Comparison of ENCODE assay signal across 8 mouse cellular contexts in the genomic region with DNA sequence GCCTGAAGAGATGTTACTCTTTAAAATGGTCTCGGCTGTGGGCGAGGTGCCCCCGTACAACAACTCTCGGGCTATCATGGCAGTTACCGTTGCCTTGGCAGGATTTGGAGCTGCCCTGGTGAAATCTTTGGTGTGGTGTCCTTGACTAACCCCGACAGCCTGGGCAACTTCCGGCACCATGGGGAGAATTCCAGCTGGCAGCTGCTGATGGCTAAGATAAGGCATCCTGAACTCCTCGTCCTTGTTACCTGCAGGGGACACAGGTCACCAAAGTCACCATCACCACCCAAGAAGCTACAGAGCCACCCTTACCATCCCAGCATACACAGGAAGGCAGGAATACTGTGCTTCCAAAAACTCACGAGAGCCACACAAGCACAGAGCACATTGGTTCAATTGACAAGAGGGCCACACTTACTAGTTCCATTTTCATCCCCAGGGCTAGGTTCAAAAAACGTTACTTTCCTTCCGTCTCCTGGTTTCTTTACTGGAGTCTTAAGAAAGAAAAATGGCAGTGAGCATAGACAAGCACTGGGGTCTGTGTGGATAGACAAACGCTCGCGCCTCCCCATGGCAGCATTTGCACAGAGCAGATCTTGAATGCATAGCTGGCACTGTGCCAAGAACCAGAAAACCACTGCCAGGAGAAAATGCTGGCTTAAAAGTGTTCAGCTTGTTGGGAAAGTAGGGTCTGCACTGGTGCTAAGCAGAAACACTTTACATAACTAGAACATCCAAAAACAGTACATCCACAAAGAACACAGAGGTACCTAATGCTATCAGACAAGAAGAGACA. TPM values are rescaled to one million over a fixed set of nuclear protein-coding genes. Genes with fewer than 3 reads are reported as not detected.
A peak's percentile ranks its signal among the peaks of the same experiment; 100 is the strongest.
DNase-seq lines count a peak whose midpoint lies in the region; ATAC-seq and TF ChIP-seq lines count a peak whose summit lies in the region.

No protein-coding gene starts in this region.

- H3K9me3 ChIP-seq in embryonic facial prominence, embryonic 13.5 days: no peaks in the 10 kb centered on the region
- H3K9me3 ChIP-seq in embryonic facial prominence, embryonic 10.5 days: no peaks in the 10 kb centered on the region
- H3K9me3 ChIP-seq in lung, postnatal 0 days (ENCODE audit: low read length): no peaks in the 10 kb centered on the region
- H3K9me3 ChIP-seq in embryonic facial prominence, embryonic 14.5 days (ENCODE audit: control insufficient read depth, low read length): no peaks in the 10 kb centered on the region

- TF ChIP-seq CTCF in lung, postnatal 0 days (IDR thresholded peaks at IDR 0.05): peak; percentile 21

- H3K27ac ChIP-seq in embryonic facial prominence, embryonic 13.5 days: peak overlapping the region; percentile 14; the same call in 1 of the 2 replicates
- no peak overlapping the region for H3K27ac ChIP-seq in embryonic facial prominence, embryonic 10.5 days (replicated peaks)
- no peak overlapping the region for H3K27ac ChIP-seq in lung, postnatal 0 days (ENCODE audit: low read length)
- no peak overlapping the region; the same call in 1 of the 2 replicates for H3K27ac ChIP-seq in embryonic facial prominence, embryonic 14.5 days (replicated peaks; ENCODE audit: low read depth, low read length)

- H3K27me3 ChIP-seq in embryonic facial prominence, embryonic 13.5 days: no peaks in the 10 kb centered on the region
- H3K27me3 ChIP-seq in embryonic facial prominence, embryonic 10.5 days (replicated peaks; ENCODE audit: low read depth, poor library complexity, severe bottlenecking): no peaks in the 10 kb centered on the region
- no peaks in the 10 kb centered on the region for H3K27me3 ChIP-seq in lung, postnatal 0 days (replicated peaks; ENCODE audit: insufficient read depth, low read length)
- H3K27me3 ChIP-seq in embryonic facial prominence, embryonic 14.5 days (replicated peaks; ENCODE audit: control insufficient read depth, insufficient read depth, low read length): no peaks in the 10 kb centered on the region

- 76% methylated on average over 14 of the region's 14 CpGs for WGBS in embryonic facial prominence, embryonic 13.5 days
- WGBS in embryonic facial prominence, embryonic 10.5 days: 89% methylated on average over 14 of the region's 14 CpGs
- 63% methylated on average over 14 of the region's 14 CpGs for WGBS in lung, postnatal 0 days
- 68% methylated on average over 14 of the region's 14 CpGs for WGBS in embryonic facial prominence, embryonic 14.5 days

- H3K4me1 ChIP-seq in embryonic facial prominence, embryonic 13.5 days: peaks cover 9% of the 10 kb centered on the region; the same call in 1 of the 2 replicates
- H3K4me1 ChIP-seq in embryonic facial prominence, embryonic 10.5 days: no peaks in the 10 kb centered on the region
- no peaks in the 10 kb centered on the region for H3K4me1 ChIP-seq in lung, postnatal 0 days (ENCODE audit: insufficient read depth, low read depth, low read length)
- H3K4me1 ChIP-seq in embryonic facial prominence, embryonic 14.5 days (ENCODE audit: control insufficient read depth, insufficient read depth, low read length): no peaks in the 10 kb centered on the region

- intact Hi-C loops in heart, postnatal 14 days (cut with DNase I): no loop called here

- 0 out of 2 replicates have a peak overlapping the region, but pooled peaks have one; percentile 46 for H3K9ac ChIP-seq in embryonic facial prominence, embryonic 13.5 days
- no peak overlapping the region for H3K9ac ChIP-seq in lung, postnatal 0 days (replicated peaks; ENCODE audit: low read depth)
- no peak overlapping the region for H3K9ac ChIP-seq in embryonic facial prominence, embryonic 14.5 days (ENCODE audit: low read depth, low read length)

- no peak overlapping the region for H3K4me2 ChIP-seq in embryonic facial prominence, embryonic 13.5 days
- H3K4me2 ChIP-seq in lung, postnatal 0 days (replicated peaks; ENCODE audit: low read depth, low read length): no peak overlapping the region
- H3K4me2 ChIP-seq in embryonic facial prominence, embryonic 14.5 days (ENCODE audit: low read depth, low read length): no peak overlapping the region

- H3K36me3 ChIP-seq in embryonic facial prominence, embryonic 13.5 days: peaks cover 97% of the 10 kb centered on the region
- H3K36me3 ChIP-seq in embryonic facial prominence, embryonic 10.5 days (replicated peaks): peaks cover 100% of the 10 kb centered on the region
- peaks cover 54% of the 10 kb centered on the region for H3K36me3 ChIP-seq in lung, postnatal 0 days (ENCODE audit: insufficient read depth, low read length)
- H3K36me3 ChIP-seq in embryonic facial prominence, embryonic 14.5 days (ENCODE audit: control insufficient read depth, insufficient read depth, low read length): peaks cover 99% of the 10 kb centered on the region

- DNase-seq in embryonic facial prominence, embryonic 10.5 days (ENCODE audit: low spot score): no peak
- peak; percentile 28 for DNase-seq in lung, postnatal 0 days (ENCODE audit: low spot score)
- no peak for DNase-seq in lung, postnatal 36 days
- peak; percentile 67 for DNase-seq in embryonic facial prominence, embryonic 14.5 days (ENCODE audit: low spot score)
- peak; percentile 55 to 65 for DNase-seq in right cerebral cortex, adult 2 months (ENCODE audit: low spot score in 2 of 2)
- DNase-seq in heart, postnatal 14 days: no peak

- no peak for ATAC-seq in embryonic facial prominence, embryonic 13.5 days (ENCODE audit: insufficient number of reproducible peaks, insufficient read depth, low FRiP score, low TSS enrichment, low read depth)
- ATAC-seq in lung, postnatal 0 days: no peak
- ATAC-seq in embryonic facial prominence, embryonic 14.5 days (ENCODE audit: low read depth): no peak
- no peak for ATAC-seq in erythroblast, adult 5-6 weeks (replicated peaks; ENCODE audit: low FRiP score, poor library complexity, severe bottlenecking)

- no peak for TF ChIP-seq EP300 in lung, postnatal 0 days (IDR thresholded peaks at IDR 0.05)

- H3K4me3 ChIP-seq in embryonic facial prominence, embryonic 13.5 days: no peak overlapping the region
- H3K4me3 ChIP-seq in embryonic facial prominence, embryonic 10.5 days: no peak overlapping the region
- no peak overlapping the region for H3K4me3 ChIP-seq in lung, postnatal 0 days (ENCODE audit: low read depth, low read length)
- H3K4me3 ChIP-seq in embryonic facial prominence, embryonic 14.5 days (ENCODE audit: low read depth, low read length): no peak overlapping the region

RNA-seq across cellular contexts. Expression of a gene that starts 45.0 kb away (rescaled TPM):
- 104 and 105 TPM in 2 replicates for polyA plus RNA-seq in embryonic facial prominence, embryonic 13.5 days (2015; fragmentation: Nextera tagmentation; extraction: Ambion mirVana)
- polyA plus RNA-seq in embryonic facial prominence, embryonic 10.5 days (2016; fragmentation: Nextera tagmentation; extraction: Ambion mirVana): 96.1 and 96.8 TPM in 2 replicates
- polyA plus RNA-seq in lung, postnatal 0 days (2015; fragmentation: Nextera tagmentation; extraction: Ambion mirVana): 48.3 and 55.0 TPM in 2 replicates
- polyA plus RNA-seq in embryonic facial prominence, embryonic 14.5 days (2014; fragmentation: Nextera tagmentation; extraction: Ambion mirVana): 74.7 and 79.3 TPM in 2 replicates
- 13.6 and 24.0 TPM in 2 replicates for total RNA-seq in erythroblast, adult 5-6 weeks (2015; ENCODE audit: low replicate concordance)
- 29.5 and 46.3 TPM in 2 replicates for total RNA-seq in erythroblast, adult 5-6 weeks (2017; ENCODE audit: low replicate concordance)
- total RNA-seq in heart, postnatal 14 days (2021): 10 to 100 TPM; 42.1 to 47.2 TPM

RNA-seq across cellular contexts. Expression of a gene that starts 45.2 kb away (rescaled TPM):
- 120 and 123 TPM in 2 replicates for polyA plus RNA-seq in embryonic facial prominence, embryonic 13.5 days (2015; fragmentation: Nextera tagmentation; extraction: Ambion mirVana)
- 213 and 222 TPM in 2 replicates for polyA plus RNA-seq in embryonic facial prominence, embryonic 10.5 days (2016; fragmentation: Nextera tagmentation; extraction: Ambion mirVana)
- 24.1 and 28.5 TPM in 2 replicates for polyA plus RNA-seq in lung, postnatal 0 days (2015; fragmentation: Nextera tagmentation; extraction: Ambion mirVana)
- 113 and 118 TPM in 2 replicates for polyA plus RNA-seq in embryonic facial prominence, embryonic 14.5 days (2014; fragmentation: Nextera tagmentation; extraction: Ambion mirVana)
- 45.6 and 53.0 TPM in 2 replicates for total RNA-seq in erythroblast, adult 5-6 weeks (2015; ENCODE audit: low replicate concordance)
- total RNA-seq in erythroblast, adult 5-6 weeks (2017; ENCODE audit: low replicate concordance): 34.1 and 51.6 TPM in 2 replicates
- total RNA-seq in heart, postnatal 14 days (2021): 10 to 100 TPM; 43.2 to 44.3 TPM

Comparison
In these comparisons a context has a peak if more than half of its experiments do, and no peak if none do; other contexts are left out.
1. DNase-seq: peak in lung, postnatal 0 days (single experiment), embryonic facial prominence, embryonic 14.5 days (single experiment) and right cerebral cortex, adult 2 months (2 of 2); none in embryonic facial prominence, embryonic 10.5 days (single experiment), lung, postnatal 36 days (single experiment) and heart, postnatal 14 days (0 of 2).